Mouse (Mus musculus) A20 (cell line): ENCODE data around the gene Art1.

ENCODE experiments used
- DNase-seq: peaks from one replicate; pipeline ENCODE4 v3.0.0-alpha.2; 2011; ENCODE audit warnings: low read depth, low spot score

Gene Art1

GRCm38 (mm10) chr7:102108206-102108605 lies 6.7 kb downstream of the Art1 start:
- DNase-seq = no peak

- DNase-seq = no peak
Measured at GRCm38 (mm10) chr7:102109171-102109570, 7.6 kb downstream of the Art1 start, which contains the start of gene Art5. Gene Art5, minus strand, starts transcription at chr7:102109489.

GRCm38 (mm10) chr7:102109746-102110145 lies 8.2 kb downstream of the Art1 start:
- no peak for DNase-seq

- DNase-seq = no peak
Measured at GRCm38 (mm10) chr7:102113151-102113729, 11.7 kb downstream of the Art1 start.

- no peak for DNase-seq
Measured at GRCm38 (mm10) chr7:102116579-102117331, 15.2 kb downstream of the Art1 start, which contains the start of gene Chrna10. Gene Chrna10, minus strand, starts transcription at chr7:102116828.

- DNase-seq = no peak
Measured at GRCm38 (mm10) chr7:102117382-102117781, 15.8 kb downstream of the Art1 start.

GRCm38 (mm10) chr7:102120326-102120725 lies 18.8 kb downstream of the Art1 start:
- DNase-seq = no peak

- no peak for DNase-seq
Measured at GRCm38 (mm10) chr7:102132395-102132794, 30.9 kb downstream of the Art1 start.

GRCm38 (mm10) chr7:102137464-102137863 lies 35.9 kb downstream of the Art1 start:
- peak; percentile 61 for DNase-seq

GRCm38 (mm10) chr7:102137898-102138297 lies 36.4 kb downstream of the Art1 start:
- no peak for DNase-seq

GRCm38 (mm10) chr7:102153691-102154090 lies 52.1 kb downstream of the Art1 start:
- no peak for DNase-seq
